Mouse (Mus musculus): ENCODE measurements around the gene Mapk1ip1l. TPM values are rescaled to one million over a fixed set of nuclear protein-coding genes. Genes with fewer than 3 reads are reported as not detected.

The Mapk1ip1l gene
- polyA plus RNA-seq (2012; fragmentation: generic; extraction: Trizol) = 42.8 TPM
- long read RNA-seq, experiment 1, full-length matches to known transcripts = 3 of 29 reads
- long read RNA-seq, experiment 1, partial matches to known transcripts = 0 of 29 reads
- long read RNA-seq, experiment 1, other reads (novel, unspliced or antisense) = 26 of 29 reads
- long read RNA-seq, experiment 2, full-length matches to known transcripts = 32 of 67 reads
- long read RNA-seq, experiment 2, partial matches to known transcripts = 3 of 67 reads
- long read RNA-seq, experiment 2, other reads (novel, unspliced or antisense) = 32 of 67 reads

DNA sequence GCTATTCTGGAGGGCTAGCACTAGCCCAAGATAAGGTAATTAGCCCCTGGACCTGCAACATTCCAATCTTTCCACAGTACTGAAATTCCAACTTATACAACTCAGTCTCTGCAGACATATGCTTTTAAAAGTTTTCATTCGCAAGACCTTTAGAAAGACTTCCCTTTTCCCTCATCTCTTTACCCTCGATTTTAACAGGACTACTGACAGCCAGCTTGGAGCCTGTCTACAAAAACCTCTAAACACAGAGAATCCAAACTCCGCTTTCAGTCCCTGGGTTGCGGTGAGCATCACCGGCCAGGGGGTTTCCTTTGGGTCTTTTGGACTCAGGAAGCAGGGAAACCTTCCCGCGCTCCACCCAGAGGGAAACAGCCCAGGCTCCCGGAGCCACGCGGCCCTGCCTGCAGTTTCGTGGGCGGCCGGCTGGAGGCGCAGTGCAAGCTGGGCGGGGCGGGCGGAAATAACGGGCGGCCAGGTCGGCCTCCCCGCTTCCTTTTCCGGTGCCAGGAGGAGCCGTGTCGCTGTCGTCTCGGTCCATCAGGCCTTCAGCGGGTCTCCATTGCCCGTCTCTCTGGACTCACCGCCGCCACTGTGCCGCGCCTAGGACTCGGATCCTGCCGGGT, at the start of gene Mapk1ip1l:
Gene Mapk1ip1l (plus strand): TSS at position 482 of the 623 bp plus-strand sequence.
- Histone ChIP-seq H3K4me3 (ENCODE audit: insufficient read depth, poor library complexity, severe bottlenecking) (peak within 1 kb of the TSS; percentile 94), H3ac (ENCODE audit: control insufficient read depth, insufficient read length, low read depth) (peak within 1 kb of the TSS; percentile 100), H3K79me2 (ENCODE audit: control insufficient read depth, insufficient read depth) (peaks cover 53% of the 10 kb centered on the region), H3K27me3 (ENCODE audit: control insufficient read depth, insufficient read depth, insufficient read length) (no peaks in the 10 kb centered on the region), H3K79me3 (ENCODE audit: low read depth) (peaks cover 43% of the 10 kb centered on the region), H3K36me3 (ENCODE audit: control insufficient read depth, insufficient read depth) (peaks cover 22% of the 10 kb centered on the region)
- TF ChIP-seq MAX (IDR thresholded peaks at IDR 0.05) = peak; percentile 92
- peak; percentile 94 for TF ChIP-seq CTCF (IDR thresholded peaks at IDR 0.05; ENCODE audit: control insufficient read depth, insufficient read depth, insufficient read length)
- TF ChIP-seq FOSL1 (IDR thresholded peaks at IDR 0.05; ENCODE audit: insufficient read depth, low read length, poor library complexity, severe bottlenecking) = no peak
- TF ChIP-seq CEBPB (IDR thresholded peaks at IDR 0.05; ENCODE audit: low read depth) = no peak
- TF ChIP-seq MYOG (IDR thresholded peaks at IDR 0.05; ENCODE audit: control insufficient read depth, extremely low read depth, insufficient read length) = no peak
- no peak for TF ChIP-seq MYOD1 (IDR thresholded peaks at IDR 0.05; ENCODE audit: control insufficient read depth, insufficient read length, low read depth)

DNA sequence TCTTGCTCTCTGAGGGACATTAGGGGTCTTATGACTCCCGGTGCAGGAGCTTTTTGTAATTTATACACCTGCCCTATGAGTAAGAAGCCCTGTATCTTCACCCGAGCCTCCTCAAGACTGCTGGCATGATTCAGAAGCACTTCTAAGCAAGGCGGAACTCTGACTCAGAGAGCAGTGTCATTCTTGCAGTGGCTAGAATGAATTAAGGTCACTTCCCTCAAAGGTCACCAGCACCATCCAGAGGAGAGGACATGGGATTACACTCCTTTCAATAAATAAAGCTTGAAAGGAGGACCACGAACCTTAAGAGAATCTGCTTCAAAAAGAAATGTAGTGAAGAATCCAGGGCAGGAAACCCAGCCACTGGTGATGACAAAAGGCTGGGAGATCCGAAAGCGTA, 48.2 kb upstream of the Mapk1ip1l start:
- no peaks in the 10 kb centered on the region for H3K79me2 ChIP-seq (ENCODE audit: control insufficient read depth, insufficient read depth)
- no peaks in the 10 kb centered on the region for H3K27me3 ChIP-seq (ENCODE audit: control insufficient read depth, insufficient read depth, insufficient read length)
- H3K4me3 ChIP-seq (ENCODE audit: insufficient read depth, poor library complexity, severe bottlenecking) = no peak overlapping the region
- H3K36me3 ChIP-seq (ENCODE audit: control insufficient read depth, insufficient read depth) = peaks cover 77% of the 10 kb centered on the region
- no peaks in the 10 kb centered on the region for H3K79me3 ChIP-seq (ENCODE audit: low read depth)
- no peak overlapping the region for H3ac ChIP-seq (ENCODE audit: control insufficient read depth, insufficient read length, low read depth)
- no peak for TF ChIP-seq CTCF (IDR thresholded peaks at IDR 0.05; ENCODE audit: control insufficient read depth, insufficient read depth, insufficient read length)
- no peak for TF ChIP-seq CEBPB (IDR thresholded peaks at IDR 0.05; ENCODE audit: low read depth)
- TF ChIP-seq USF1 (IDR thresholded peaks at IDR 0.05; ENCODE audit: low read depth) = no peak
- TF ChIP-seq MYOG (IDR thresholded peaks at IDR 0.05; ENCODE audit: control insufficient read depth, extremely low read depth, insufficient read length) = no peak
- TF ChIP-seq MYOD1 (IDR thresholded peaks at IDR 0.05; ENCODE audit: control insufficient read depth, insufficient read length, low read depth) = no peak
- no peak for TF ChIP-seq MAX (IDR thresholded peaks at IDR 0.05)
- no peak for TF ChIP-seq FOSL1 (IDR thresholded peaks at IDR 0.05; ENCODE audit: insufficient read depth, low read length, poor library complexity, severe bottlenecking)

DNA sequence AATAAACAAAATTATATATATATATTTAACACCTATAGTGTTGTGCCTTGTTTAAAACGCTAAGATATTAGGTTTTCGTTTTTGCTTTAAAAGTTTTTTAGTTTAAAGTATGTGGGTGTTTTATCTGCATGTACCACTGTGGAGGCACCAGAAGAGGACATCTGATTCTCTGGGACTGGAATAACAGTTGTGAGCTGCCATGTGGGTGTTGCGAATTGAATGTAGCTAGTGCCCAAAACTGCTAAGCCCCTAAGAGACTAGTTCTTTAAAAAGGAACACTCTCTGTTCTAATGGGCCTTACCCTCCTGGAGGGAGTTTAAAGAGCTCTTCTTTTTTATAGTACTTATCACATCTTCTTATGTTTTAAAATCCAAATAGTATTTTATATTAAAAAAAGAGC, 33.2 kb upstream of the Mapk1ip1l start:
- Histone ChIP-seq H3K79me2 (ENCODE audit: control insufficient read depth, insufficient read depth) (peaks cover 2% of the 10 kb centered on the region), H3ac (ENCODE audit: control insufficient read depth, insufficient read length, low read depth) (no peak overlapping the region), H3K36me3 (ENCODE audit: control insufficient read depth, insufficient read depth) (peaks cover 68% of the 10 kb centered on the region), H3K79me3 (ENCODE audit: low read depth) (no peaks in the 10 kb centered on the region), H3K4me3 (ENCODE audit: insufficient read depth, poor library complexity, severe bottlenecking) (no peak overlapping the region), H3K27me3 (ENCODE audit: control insufficient read depth, insufficient read depth, insufficient read length) (no peaks in the 10 kb centered on the region)
- TF ChIP-seq MAX (IDR thresholded peaks at IDR 0.05) (no peak), CTCF (IDR thresholded peaks at IDR 0.05; ENCODE audit: control insufficient read depth, insufficient read depth, insufficient read length) (no peak), MYOD1 (IDR thresholded peaks at IDR 0.05; ENCODE audit: control insufficient read depth, insufficient read length, low read depth) (no peak), USF1 (IDR thresholded peaks at IDR 0.05; ENCODE audit: low read depth) (no peak), FOSL1 (IDR thresholded peaks at IDR 0.05; ENCODE audit: insufficient read depth, low read length, poor library complexity, severe bottlenecking) (no peak), MYOG (IDR thresholded peaks at IDR 0.05; ENCODE audit: control insufficient read depth, extremely low read depth, insufficient read length) (no peak)

DNA sequence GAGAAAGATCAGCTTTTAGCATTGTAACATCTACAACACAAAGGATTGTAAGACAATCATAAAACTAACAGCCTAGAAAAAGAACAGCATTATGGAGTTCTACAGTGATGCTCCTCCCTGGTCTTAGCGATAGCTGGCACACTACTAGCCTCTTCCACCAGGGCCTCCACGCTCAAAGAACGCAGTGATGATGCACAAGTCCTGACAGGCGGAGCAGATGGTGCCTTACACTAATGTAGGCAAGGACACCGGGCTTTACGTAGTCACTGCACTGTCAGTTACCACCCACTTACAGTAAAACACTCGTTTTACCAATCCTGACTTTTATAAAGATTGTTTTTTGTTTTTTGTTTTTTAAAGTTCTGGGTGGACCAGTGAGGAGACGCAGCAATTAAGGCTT, 32.2 kb upstream of the Mapk1ip1l start:
- Histone ChIP-seq H3ac (ENCODE audit: control insufficient read depth, insufficient read length, low read depth) (no peak overlapping the region), H3K79me2 (ENCODE audit: control insufficient read depth, insufficient read depth) (no peaks in the 10 kb centered on the region), H3K79me3 (ENCODE audit: low read depth) (no peaks in the 10 kb centered on the region), H3K4me3 (ENCODE audit: insufficient read depth, poor library complexity, severe bottlenecking) (no peak overlapping the region), H3K36me3 (ENCODE audit: control insufficient read depth, insufficient read depth) (peaks cover 63% of the 10 kb centered on the region), H3K27me3 (ENCODE audit: control insufficient read depth, insufficient read depth, insufficient read length) (no peaks in the 10 kb centered on the region)
- TF ChIP-seq MAX (IDR thresholded peaks at IDR 0.05) (no peak), CTCF (IDR thresholded peaks at IDR 0.05; ENCODE audit: control insufficient read depth, insufficient read depth, insufficient read length) (no peak), USF1 (IDR thresholded peaks at IDR 0.05; ENCODE audit: low read depth) (no peak), CEBPB (IDR thresholded peaks at IDR 0.05; ENCODE audit: low read depth) (no peak), FOSL1 (IDR thresholded peaks at IDR 0.05; ENCODE audit: insufficient read depth, low read length, poor library complexity, severe bottlenecking) (no peak), MYOG (IDR thresholded peaks at IDR 0.05; ENCODE audit: control insufficient read depth, extremely low read depth, insufficient read length) (no peak), MYOD1 (IDR thresholded peaks at IDR 0.05; ENCODE audit: control insufficient read depth, insufficient read length, low read depth) (no peak)

DNA sequence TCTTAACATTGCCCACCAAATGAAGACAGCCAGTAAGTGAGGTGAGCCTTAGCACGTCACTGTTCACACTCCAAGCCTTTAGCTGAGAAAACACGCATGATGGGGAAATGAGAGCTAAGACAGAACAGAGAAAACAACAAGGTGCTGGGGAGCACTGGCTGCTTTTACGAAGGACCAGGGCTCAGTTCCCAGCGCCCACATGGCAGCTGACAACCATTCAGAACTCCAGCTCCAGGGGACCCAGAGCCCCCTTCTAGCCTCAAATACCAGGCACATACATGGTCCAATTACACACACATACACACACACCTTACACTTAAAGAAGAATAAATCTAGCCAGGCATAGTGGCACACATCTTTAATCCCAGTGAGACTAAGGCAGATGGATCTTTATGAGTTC, 29.0 kb upstream of the Mapk1ip1l start:
- TF ChIP-seq MYOG (IDR thresholded peaks at IDR 0.05; ENCODE audit: control insufficient read depth, extremely low read depth, insufficient read length) (no peak), CEBPB (IDR thresholded peaks at IDR 0.05; ENCODE audit: low read depth) (no peak), USF1 (IDR thresholded peaks at IDR 0.05; ENCODE audit: low read depth) (no peak), FOSL1 (IDR thresholded peaks at IDR 0.05; ENCODE audit: insufficient read depth, low read length, poor library complexity, severe bottlenecking) (no peak), CTCF (IDR thresholded peaks at IDR 0.05; ENCODE audit: control insufficient read depth, insufficient read depth, insufficient read length) (no peak), MAX (IDR thresholded peaks at IDR 0.05) (no peak), MYOD1 (IDR thresholded peaks at IDR 0.05; ENCODE audit: control insufficient read depth, insufficient read length, low read depth) (no peak)
- Histone ChIP-seq H3ac (ENCODE audit: control insufficient read depth, insufficient read length, low read depth) (no peak overlapping the region), H3K79me3 (ENCODE audit: low read depth) (peaks cover 6% of the 10 kb centered on the region), H3K4me3 (ENCODE audit: insufficient read depth, poor library complexity, severe bottlenecking) (no peak overlapping the region), H3K79me2 (ENCODE audit: control insufficient read depth, insufficient read depth) (peaks cover 9% of the 10 kb centered on the region), H3K27me3 (ENCODE audit: control insufficient read depth, insufficient read depth, insufficient read length) (no peaks in the 10 kb centered on the region), H3K36me3 (ENCODE audit: control insufficient read depth, insufficient read depth) (peaks cover 69% of the 10 kb centered on the region)

Measured in C2C12 (cell line).